ENCODE assay signal across 17 mouse cellular contexts in the genomic region with DNA sequence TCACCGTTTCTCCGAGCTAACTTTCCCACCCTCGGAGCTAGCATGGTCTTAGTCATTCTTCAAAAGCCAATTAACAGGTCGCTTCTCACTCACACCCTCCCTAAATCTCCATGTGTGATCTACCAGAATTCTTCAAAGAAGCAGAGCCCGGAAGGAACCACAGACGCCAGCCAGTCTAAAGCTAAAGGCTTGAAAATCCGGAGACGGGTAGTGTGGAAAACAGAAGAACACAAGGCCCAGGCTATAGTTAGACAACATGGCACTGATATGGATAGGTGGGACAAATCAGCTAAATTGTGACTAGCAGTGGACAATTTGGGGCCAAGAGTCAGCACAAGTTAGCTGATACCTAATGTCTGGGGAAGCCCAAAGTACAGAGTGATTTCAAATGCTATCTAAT.
"Had no signal": no experiment of that assay in that cellular context is flagged by ENCODE, and none has a peak within 500 bp of the region (broad histone marks: within the 10 kb centered on the region; RNA-seq: fewer than 3 reads in every experiment).

No protein-coding gene starts in this region.

- H3K27ac ChIP-seq: limb, embryonic 12.5 days; limb, embryonic 15.5 days; liver, embryonic 14.5 days; macrophage; stomach, embryonic 15.5 days had no signal

- H3K4me1 ChIP-seq: limb, embryonic 15.5 days; stomach, embryonic 15.5 days had no signal

- ATAC-seq: liver, postnatal 0 days; lung, postnatal 0 days had no signal

- H3K36me3 ChIP-seq: limb, embryonic 12.5 days; limb, embryonic 15.5 days; neural tube, embryonic 13.5 days; stomach, embryonic 15.5 days had no signal

- H3K9ac ChIP-seq: limb, embryonic 12.5 days; limb, embryonic 15.5 days; liver, embryonic 14.5 days; liver, postnatal 0 days; lung, embryonic 14.5 days; neural tube, embryonic 13.5 days; stomach, embryonic 15.5 days had no signal

- H3K4me2 ChIP-seq: limb, embryonic 12.5 days; limb, embryonic 15.5 days; liver, embryonic 11.5 days; lung, embryonic 14.5 days; neural tube, embryonic 13.5 days; stomach, embryonic 15.5 days had no signal

- H3K4me3 ChIP-seq: limb, embryonic 12.5 days; limb, embryonic 15.5 days; myocyte; neural tube, embryonic 13.5 days; stomach, embryonic 15.5 days had no signal

- H3K27me3 ChIP-seq: neural tube, embryonic 13.5 days; stomach, embryonic 15.5 days had no signal

- DNase-seq: kidney, adult 9 months; kidney, postnatal 14 days; left cerebral cortex, postnatal 4 days; liver, postnatal 0 days; lung, embryonic 14.5 days; right cerebral cortex, postnatal 25 days; spleen, adult 18-20 months; thymus, postnatal 25 days had no signal

- H3K9me3 ChIP-seq: limb, embryonic 15.5 days; neural tube, embryonic 13.5 days; stomach, embryonic 15.5 days had no signal
